Mouse (Mus musculus) hindbrain, embryonic 16.5 days (tissue): ENCODE data around the gene Gm12166. TPM values are rescaled to one million over a fixed set of nuclear protein-coding genes. Genes with fewer than 3 reads are reported as not detected.
A peak's percentile ranks its signal among the peaks of the same experiment; 100 is the strongest.
"Not testable (repeated sequence)": the region's sequence is repeated elsewhere in the genome, so short reads cannot be mapped to it uniquely, and the experiment has no call there.

Experiments
- ATAC-seq: fragments of 200-750 bp; cut with Nextera tagmentation; 2 replicates; pipeline ENCODE4 v1.8.0; 2017; ENCODE audit warnings: moderate TSS enrichment, moderate library complexity
- H3K27ac ChIP-seq: fragments of 300-500 bp; sonication (generic); 2 replicates; pipeline ENCODE4 v1.5.1; 2014; ENCODE audit warnings: low read depth, mild to moderate bottlenecking, control low read depth, low read length, moderate library complexity
- H3K27me3 ChIP-seq: fragments of 300-500 bp; sonication (generic); replicated peaks from 2 replicates; pipeline ENCODE4 v1.6.1; 2014; ENCODE audit warnings: low read length; ENCODE audit not compliant: control insufficient read depth, insufficient read depth
- H3K36me3 ChIP-seq: fragments of 300-500 bp; sonication (generic); 2 replicates; pipeline ENCODE4 v1.6.1; 2014; ENCODE audit warnings: mild to moderate bottlenecking, low read length, moderate library complexity, mixed read lengths; ENCODE audit not compliant: control insufficient read depth, insufficient read depth
- H3K4me1 ChIP-seq: fragments of 300-500 bp; sonication (generic); 2 replicates; pipeline ENCODE4 v1.6.1; 2014; ENCODE audit warnings: low read depth, low read length; ENCODE audit not compliant: control insufficient read depth, insufficient read depth
- H3K4me2 ChIP-seq: fragments of 300-500 bp; sonication (generic); 2 replicates; pipeline ENCODE4 v1.6.1; 2014; ENCODE audit warnings: mild to moderate bottlenecking, low read length, control low read depth, moderate library complexity
- H3K4me3 ChIP-seq: fragments of 300-500 bp; sonication (generic); 2 replicates; pipeline ENCODE4 v1.5.1; 2014; ENCODE audit warnings: mild to moderate bottlenecking, low read length, control low read depth, moderate library complexity
- H3K9ac ChIP-seq: fragments of 300-500 bp; sonication (generic); 2 replicates; pipeline ENCODE4 v1.6.1; 2014; ENCODE audit warnings: low read depth, mild to moderate bottlenecking, control low read depth, low read length, moderate library complexity
- H3K9me3 ChIP-seq: fragments of 300-500 bp; sonication (generic); 2 replicates; pipeline ENCODE4 v1.6.1; 2014; ENCODE audit warnings: mild to moderate bottlenecking, low read length, moderate library complexity; ENCODE audit not compliant: control insufficient read depth
- WGBS: fragments of 180-500 bp; shearing (Covaris S2); extraction: QIAGEN DNeasy Blood & Tissue Kit; methylation state at CpG from one replicate; pipeline ENCODE4 v1.1.7; 2014; 5-methylcytosine and 5-hydroxymethylcytosine counted together
- polyA plus RNA-seq: library from polyadenylated mRNA; unstranded; fragments of >200 nt; fragmentation: Nextera tagmentation; extraction: Ambion mirVana; gene quantifications from 2 replicates; pipeline ENCODE4 v1.2.1, GENCODE M21; 2015

Gene Gm12166
- polyA plus RNA-seq: 5.5 and 13.3 TPM in 2 replicates

DNA sequence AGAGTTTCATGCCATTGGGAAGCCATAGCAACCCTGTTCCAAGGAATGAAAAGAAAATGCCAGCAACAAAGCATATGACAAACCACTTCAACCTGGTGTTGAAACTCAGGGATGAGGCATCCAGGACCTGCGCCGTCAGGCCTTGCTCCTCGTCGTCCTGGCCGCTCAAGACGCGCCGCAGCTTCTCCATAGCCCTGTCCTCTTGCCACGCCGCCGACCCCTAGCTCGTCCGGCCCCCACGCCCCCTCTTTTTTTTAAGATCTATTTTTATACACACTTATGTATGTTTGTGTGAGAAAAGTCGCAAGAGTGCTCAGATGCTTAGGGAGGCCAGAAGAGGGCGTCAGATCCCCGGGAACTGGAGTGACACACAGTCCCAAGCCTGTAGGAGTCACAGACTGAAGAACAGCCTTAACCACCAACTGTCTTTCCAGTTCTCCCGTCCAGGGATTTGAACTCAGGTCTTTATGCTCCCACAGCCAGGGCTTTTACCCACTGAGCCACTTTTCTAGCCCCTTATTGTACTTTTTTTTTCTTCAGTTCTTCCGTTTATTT, at the start of gene Gm12166:
TSS of gene Gm12166 (minus strand) at position 217 of the 555 bp plus-strand sequence.
- not testable (repeated sequence) for H3K4me1 ChIP-seq, H3K27ac ChIP-seq, H3K27me3 ChIP-seq, ATAC-seq, H3K4me3 ChIP-seq, H3K36me3 ChIP-seq, H3K9me3 ChIP-seq, H3K9ac ChIP-seq
- WGBS: 19% methylated on average over 19 of the region's 19 CpGs
- peak within 1 kb of the TSS; percentile 28; the same call in 1 of the 2 replicates for H3K4me2 ChIP-seq

- H3K9ac ChIP-seq: no peak overlapping the region
- no peak overlapping the region for H3K4me3 ChIP-seq
- no peak overlapping the region for H3K27ac ChIP-seq
- ATAC-seq: no peak
- peaks cover 13% of the 10 kb centered on the region for H3K36me3 ChIP-seq
- 53% methylated on average over 3 of the region's 3 CpGs for WGBS
- no peaks in the 10 kb centered on the region for H3K9me3 ChIP-seq
- H3K27me3 ChIP-seq: no peaks in the 10 kb centered on the region
- H3K4me1 ChIP-seq: no peaks in the 10 kb centered on the region
- H3K4me2 ChIP-seq: no peak overlapping the region
Measured at GRCm38 (mm10) chr11:46097062-46097461, 44.9 kb upstream of the Gm12166 start.

- H3K9ac ChIP-seq: no peak overlapping the region
- H3K36me3 ChIP-seq: peaks cover 13% of the 10 kb centered on the region
- no peaks in the 10 kb centered on the region for H3K9me3 ChIP-seq
- no peak overlapping the region for H3K27ac ChIP-seq
- no peak overlapping the region for H3K4me2 ChIP-seq
- no peak for ATAC-seq
- H3K27me3 ChIP-seq: no peaks in the 10 kb centered on the region
- WGBS: 97% methylated on average over 6 of the region's 6 CpGs
- H3K4me1 ChIP-seq: no peaks in the 10 kb centered on the region
- no peak overlapping the region for H3K4me3 ChIP-seq
Measured at GRCm38 (mm10) chr11:46096265-46096649, 44.1 kb upstream of the Gm12166 start.

- H3K9me3 ChIP-seq: no peaks in the 10 kb centered on the region
- H3K4me3 ChIP-seq: no peak overlapping the region
- 57% methylated on average over 9 of the region's 9 CpGs for WGBS
- ATAC-seq: no peak
- no peaks in the 10 kb centered on the region for H3K4me1 ChIP-seq
- no peak overlapping the region for H3K4me2 ChIP-seq
- H3K9ac ChIP-seq: no peak overlapping the region
- no peak overlapping the region for H3K27ac ChIP-seq
- peaks cover 10% of the 10 kb centered on the region for H3K36me3 ChIP-seq
- no peaks in the 10 kb centered on the region for H3K27me3 ChIP-seq
Measured at GRCm38 (mm10) chr11:46095477-46096264, 43.5 kb upstream of the Gm12166 start.

GRCm38 (mm10) chr11:46092121-46092520, 40.0 kb upstream of the Gm12166 start:
- H3K27ac ChIP-seq: no peak overlapping the region
- no peak overlapping the region for H3K4me2 ChIP-seq
- no peak overlapping the region for H3K9ac ChIP-seq
- H3K9me3 ChIP-seq: no peaks in the 10 kb centered on the region
- no peak overlapping the region for H3K4me3 ChIP-seq
- 75% methylated on average over 4 of the region's 4 CpGs for WGBS
- no peak for ATAC-seq
- no peaks in the 10 kb centered on the region for H3K36me3 ChIP-seq
- no peaks in the 10 kb centered on the region for H3K4me1 ChIP-seq
- H3K27me3 ChIP-seq: no peaks in the 10 kb centered on the region

GRCm38 (mm10) chr11:46090951-46091667, 39.0 kb upstream of the Gm12166 start:
- Histone ChIP-seq H3K9ac (no peak overlapping the region), H3K9me3 (no peaks in the 10 kb centered on the region), H3K4me2 (no peak overlapping the region), H3K27ac (no peak overlapping the region), H3K4me3 (no peak overlapping the region), H3K27me3 (no peaks in the 10 kb centered on the region), H3K36me3 (no peaks in the 10 kb centered on the region), H3K4me1 (no peaks in the 10 kb centered on the region)
- WGBS: 65% methylated on average over 10 of the region's 10 CpGs
- peak; percentile 40; the same call in 1 of the 2 replicates for ATAC-seq

DNA sequence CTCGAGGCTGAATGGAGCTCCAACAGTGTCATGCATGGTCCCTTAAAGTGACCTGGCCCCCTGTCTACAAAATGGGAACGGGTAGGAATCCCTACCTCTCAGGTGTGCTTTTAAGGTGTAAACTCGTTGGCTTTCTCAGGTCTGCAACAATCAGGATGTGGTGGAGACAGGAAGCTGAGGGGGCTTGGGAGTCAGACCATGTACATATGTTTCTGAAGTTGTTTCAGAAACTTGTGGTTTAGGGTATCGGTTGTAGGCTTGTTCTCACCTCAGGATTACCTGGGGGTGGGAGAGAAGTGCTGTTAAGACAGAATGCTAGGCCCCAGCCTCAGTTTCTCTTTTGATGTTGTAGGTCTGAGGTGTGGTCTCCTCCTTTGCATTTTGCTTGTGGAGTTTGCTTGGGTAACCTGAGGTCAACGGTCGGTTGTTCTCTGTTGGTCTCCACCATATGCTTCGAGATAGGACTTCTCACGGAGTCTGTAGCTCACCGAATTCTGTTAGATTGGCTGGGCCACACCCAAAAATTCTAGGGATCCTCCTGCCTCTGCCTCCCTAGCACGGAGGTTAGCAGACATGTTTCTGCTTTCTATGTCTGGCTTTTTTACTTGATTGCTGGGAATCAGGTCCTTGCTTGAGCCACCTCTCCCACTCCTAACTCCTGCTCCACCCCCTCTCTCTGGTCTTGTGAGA, 38.1 kb upstream of the Gm12166 start:
- H3K9ac ChIP-seq: no peak overlapping the region
- ATAC-seq: no peak
- 87% methylated on average over 10 of the region's 10 CpGs for WGBS
- H3K27ac ChIP-seq: no peak overlapping the region
- H3K36me3 ChIP-seq: no peaks in the 10 kb centered on the region
- H3K4me1 ChIP-seq: no peaks in the 10 kb centered on the region
- no peaks in the 10 kb centered on the region for H3K27me3 ChIP-seq
- no peak overlapping the region for H3K4me2 ChIP-seq
- no peaks in the 10 kb centered on the region for H3K9me3 ChIP-seq
- H3K4me3 ChIP-seq: no peak overlapping the region

- 85% methylated on average over 4 of the region's 4 CpGs for WGBS
- H3K4me1 ChIP-seq: no peaks in the 10 kb centered on the region
- no peaks in the 10 kb centered on the region for H3K9me3 ChIP-seq
- no peaks in the 10 kb centered on the region for H3K27me3 ChIP-seq
- no peak overlapping the region for H3K4me2 ChIP-seq
- no peak overlapping the region for H3K9ac ChIP-seq
- no peak overlapping the region for H3K27ac ChIP-seq
- no peak overlapping the region for H3K4me3 ChIP-seq
- H3K36me3 ChIP-seq: no peaks in the 10 kb centered on the region
- ATAC-seq: no peak
Measured at GRCm38 (mm10) chr11:46089081-46089713, 37.1 kb upstream of the Gm12166 start.
